ENCODE assay signal across 7 mouse cellular contexts in genomic region chr1:119899195-119900123, GRCm38 (mm10). TPM values are rescaled to one million over a fixed set of nuclear protein-coding genes. Genes with fewer than 3 reads are reported as not detected.
DNase-seq lines count a peak whose midpoint lies in the region; ATAC-seq lines count a peak whose summit lies in the region.

No protein-coding gene starts in this region.

- peak; percentile 47; the same call in 1 of the 2 replicates for ATAC-seq in embryonic facial prominence, embryonic 11.5 days (replicated peaks; ENCODE audit: insufficient number of reproducible peaks, low FRiP score, low TSS enrichment, low read depth)
- peak; percentile 39; the same call in 1 of the 2 replicates for ATAC-seq in intestine, embryonic 16.5 days
- peak; percentile 38; the same call in 1 of the 2 replicates for ATAC-seq in limb, embryonic 13.5 days (ENCODE audit: low FRiP score, low read depth)
- ATAC-seq in stomach, embryonic 16.5 days (ENCODE audit: insufficient read depth, low FRiP score) = peak; percentile 53; the same call in 1 of the 2 replicates

- H3K27ac ChIP-seq in embryonic facial prominence, embryonic 11.5 days (replicated peaks; ENCODE audit: low read depth, low read length) = no peak overlapping the region
- H3K27ac ChIP-seq in intestine, embryonic 16.5 days (ENCODE audit: low read length) = no peak overlapping the region
- no peak overlapping the region for H3K27ac ChIP-seq in limb, embryonic 13.5 days
- H3K27ac ChIP-seq in stomach, embryonic 16.5 days (ENCODE audit: low read length) = no peak overlapping the region

- H3K4me3 ChIP-seq in embryonic facial prominence, embryonic 11.5 days (ENCODE audit: low read depth, low read length) = no peak overlapping the region
- no peak overlapping the region for H3K4me3 ChIP-seq in intestine, embryonic 16.5 days (ENCODE audit: low read length)
- no peak overlapping the region for H3K4me3 ChIP-seq in limb, embryonic 13.5 days
- no peak overlapping the region for H3K4me3 ChIP-seq in stomach, embryonic 16.5 days (replicated peaks; ENCODE audit: low read length)

- no peaks in the 10 kb centered on the region for H3K9me3 ChIP-seq in embryonic facial prominence, embryonic 11.5 days (replicated peaks; ENCODE audit: control insufficient read depth, low read length)
- H3K9me3 ChIP-seq in intestine, embryonic 16.5 days (ENCODE audit: control insufficient read depth, low read length) = no peaks in the 10 kb centered on the region
- H3K9me3 ChIP-seq in limb, embryonic 13.5 days = no peaks in the 10 kb centered on the region
- no peaks in the 10 kb centered on the region for H3K9me3 ChIP-seq in stomach, embryonic 16.5 days (replicated peaks; ENCODE audit: control insufficient read depth, low read length)

- no peak overlapping the region for H3K9ac ChIP-seq in embryonic facial prominence, embryonic 11.5 days (replicated peaks; ENCODE audit: low read length)
- H3K9ac ChIP-seq in intestine, embryonic 16.5 days (ENCODE audit: low read depth, low read length) = no peak overlapping the region
- H3K9ac ChIP-seq in limb, embryonic 13.5 days = no peak overlapping the region
- no peak overlapping the region for H3K9ac ChIP-seq in stomach, embryonic 16.5 days (ENCODE audit: low read length)

- H3K36me3 ChIP-seq in embryonic facial prominence, embryonic 11.5 days (replicated peaks; ENCODE audit: control insufficient read depth, insufficient read depth, low read depth, low read length) = no peaks in the 10 kb centered on the region
- no peaks in the 10 kb centered on the region for H3K36me3 ChIP-seq in intestine, embryonic 16.5 days (ENCODE audit: control insufficient read depth, insufficient read depth, low read length)
- no peaks in the 10 kb centered on the region for H3K36me3 ChIP-seq in limb, embryonic 13.5 days
- H3K36me3 ChIP-seq in stomach, embryonic 16.5 days (ENCODE audit: control insufficient read depth, insufficient read depth, low read length) = no peaks in the 10 kb centered on the region

- no peak overlapping the region for H3K4me2 ChIP-seq in embryonic facial prominence, embryonic 11.5 days (ENCODE audit: low read depth, low read length)
- H3K4me2 ChIP-seq in intestine, embryonic 16.5 days (ENCODE audit: low read depth, low read length) = no peak overlapping the region
- no peak overlapping the region for H3K4me2 ChIP-seq in limb, embryonic 13.5 days (replicated peaks)
- no peak overlapping the region for H3K4me2 ChIP-seq in stomach, embryonic 16.5 days (ENCODE audit: low read depth, low read length)

- WGBS in embryonic facial prominence, embryonic 11.5 days = 87% methylated on average over 11 of the region's 11 CpGs
- WGBS in intestine, embryonic 16.5 days = 76% methylated on average over 11 of the region's 11 CpGs
- WGBS in limb, embryonic 13.5 days = 73% methylated on average over 11 of the region's 11 CpGs
- WGBS in stomach, embryonic 16.5 days = 73% methylated on average over 11 of the region's 11 CpGs

- peaks cover 3% of the 10 kb centered on the region for H3K4me1 ChIP-seq in embryonic facial prominence, embryonic 11.5 days (ENCODE audit: control insufficient read depth, insufficient read depth, low read length)
- H3K4me1 ChIP-seq in intestine, embryonic 16.5 days (ENCODE audit: control insufficient read depth, insufficient read depth, low read length) = no peaks in the 10 kb centered on the region
- H3K4me1 ChIP-seq in limb, embryonic 13.5 days = peaks cover 30% of the 10 kb centered on the region
- H3K4me1 ChIP-seq in stomach, embryonic 16.5 days (ENCODE audit: control insufficient read depth, insufficient read depth, low read length) = peaks cover 2% of the 10 kb centered on the region; the same call in 1 of the 2 replicates

- H3K27me3 ChIP-seq in embryonic facial prominence, embryonic 11.5 days (ENCODE audit: control insufficient read depth, insufficient read depth, low read length) = no peaks in the 10 kb centered on the region
- H3K27me3 ChIP-seq in intestine, embryonic 16.5 days (replicated peaks; ENCODE audit: control insufficient read depth, insufficient read depth, low read length) = no peaks in the 10 kb centered on the region
- H3K27me3 ChIP-seq in limb, embryonic 13.5 days = no peaks in the 10 kb centered on the region
- no peaks in the 10 kb centered on the region for H3K27me3 ChIP-seq in stomach, embryonic 16.5 days (ENCODE audit: control insufficient read depth, insufficient read depth, low read length)

- DNase-seq in ZHBTc4 (ENCODE audit: low read depth, low spot score) = peak; percentile 58
- DNase-seq in embryonic facial prominence, embryonic 11.5 days (ENCODE audit: low spot score) = peak; percentile 20
- no peak for DNase-seq in urinary bladder, postnatal 36 days (ENCODE audit: low spot score in 2 of 2)
- DNase-seq in natural killer cell, adult 2 months (ENCODE audit: low spot score in 2 of 2) = no peak

RNA-seq across cellular contexts. Expression of gene Tmem177, which starts 13.5 kb away (rescaled TPM):
- 7.6 and 8.0 TPM in 2 replicates for polyA plus RNA-seq in embryonic facial prominence, embryonic 11.5 days (2014; fragmentation: Nextera tagmentation; extraction: Ambion mirVana)
- polyA plus RNA-seq in intestine, embryonic 16.5 days (2015; fragmentation: Nextera tagmentation; extraction: Ambion mirVana) = 7.4 and 7.9 TPM in 2 replicates
- polyA plus RNA-seq in limb, embryonic 13.5 days (2015; fragmentation: Nextera tagmentation; extraction: Ambion mirVana) = 8.1 and 8.7 TPM in 2 replicates
- polyA plus RNA-seq in stomach, embryonic 16.5 days (2015; fragmentation: Nextera tagmentation; extraction: Ambion mirVana) = 5.6 and 5.8 TPM in 2 replicates

Comparison
In these comparisons a context has a peak if more than half of its experiments do, and no peak if none do; other contexts are left out.
1. DNase-seq: peak in ZHBTc4 (single experiment) and embryonic facial prominence, embryonic 11.5 days (single experiment); none in urinary bladder, postnatal 36 days (0 of 2) and natural killer cell, adult 2 months (0 of 2).
2. Peak in every context shown above with its lines, with median percentiles within 50 percentile points of each other: ATAC-seq.